Mouse (Mus musculus) ES-Bruce4 (cell line): ENCODE results near the gene Lekr1. TPM values are rescaled to one million over a fixed set of nuclear protein-coding genes. Genes with fewer than 3 reads are reported as not detected.

Experiments used
- H3K27ac ChIP-seq: 2 replicates; pipeline ENCODE4 v1.5.1; 2012; ENCODE audit warnings: low read length, inconsistent platforms; ENCODE audit not compliant: insufficient read depth
- H3K27me3 ChIP-seq: 2 replicates; pipeline ENCODE4 v1.6.1; 2012; ENCODE audit warnings: mild to moderate bottlenecking, low read length, inconsistent platforms; ENCODE audit not compliant: control insufficient read depth, poor library complexity, insufficient read depth, severe bottlenecking
- H3K36me3 ChIP-seq: 2 replicates; pipeline ENCODE4 v1.6.1; 2012; ENCODE audit warnings: inconsistent platforms, mild to moderate bottlenecking, low read length, moderate library complexity; ENCODE audit not compliant: control insufficient read depth, poor library complexity, insufficient read depth, severe bottlenecking
- H3K4me1 ChIP-seq: one replicate; pipeline ENCODE4 v1.8.1; 2011; ENCODE audit warnings: low read length; ENCODE audit not compliant: control insufficient read depth, insufficient read depth
- H3K4me3 ChIP-seq: 2 replicates; pipeline ENCODE4 v1.5.1; 2011; ENCODE audit warnings: low read depth, mild to moderate bottlenecking, low read length
- H3K9ac ChIP-seq: 2 replicates; pipeline ENCODE4 v1.6.1; 2012; ENCODE audit warnings: low read depth, mild to moderate bottlenecking, inconsistent platforms; ENCODE audit not compliant: poor library complexity, severe bottlenecking
- H3K9me3 ChIP-seq: replicated peaks from 2 replicates; pipeline ENCODE4 v1.6.1; 2012; ENCODE audit warnings: mild to moderate bottlenecking, low read length, inconsistent platforms; ENCODE audit not compliant: control insufficient read depth, poor library complexity, insufficient read depth, severe bottlenecking
- CTCF ChIP-seq: IDR thresholded peaks from one replicate; pipeline ENCODE4 v1.8.1; 2011; ENCODE audit warnings: low read depth, low read length
- EP300 ChIP-seq: IDR thresholded peaks from 2 replicates; pipeline ENCODE4 v1.6.1; 2011; ENCODE audit warnings: low read depth, low read length; ENCODE audit not compliant: insufficient read depth
- POLR2A ChIP-seq: IDR thresholded peaks from one replicate; pipeline ENCODE4 v1.8.1; 2011; ENCODE audit warnings: low read length; ENCODE audit not compliant: insufficient read depth
- polyA plus RNA-seq: library from polyadenylated mRNA; stranded (reverse); fragments of >200 nt; gene quantifications from 2 replicates; pipeline ENCODE4 v1.2.4, GENCODE M21; 2011; ENCODE audit warnings: low read depth; ENCODE audit not compliant: missing spikeins, insufficient read depth, insufficient read length

Gene Lekr1
- polyA plus RNA-seq, 1 experiment, result 2.4 TPM

GRCm38 (mm10) chr3:65836435-65836834, 170.4 kb downstream of the Lekr1 start:
- H3K4me3 ChIP-seq, result no peak overlapping the region
- no peaks in the 10 kb centered on the region for H3K4me1 ChIP-seq
- no peaks in the 10 kb centered on the region for H3K36me3 ChIP-seq
- no peaks in the 10 kb centered on the region for H3K27me3 ChIP-seq
- TF ChIP-seq CTCF, result no peak
- no peak for TF ChIP-seq POLR2A
- no peak for TF ChIP-seq EP300
- H3K9ac ChIP-seq, result no peak overlapping the region
- no peak overlapping the region for H3K27ac ChIP-seq
- no peaks in the 10 kb centered on the region for H3K9me3 ChIP-seq

GRCm38 (mm10) chr3:65839664-65840063, 173.6 kb downstream of the Lekr1 start:
- no peaks in the 10 kb centered on the region for H3K36me3 ChIP-seq
- no peaks in the 10 kb centered on the region for H3K4me1 ChIP-seq
- no peaks in the 10 kb centered on the region for H3K27me3 ChIP-seq
- H3K9me3 ChIP-seq, result no peaks in the 10 kb centered on the region
- H3K27ac ChIP-seq, result no peak overlapping the region
- H3K9ac ChIP-seq, result no peak overlapping the region
- no peak overlapping the region for H3K4me3 ChIP-seq
- no peak for TF ChIP-seq EP300
- TF ChIP-seq CTCF, result no peak
- no peak for TF ChIP-seq POLR2A

GRCm38 (mm10) chr3:65841175-65841574, 175.1 kb downstream of the Lekr1 start:
- Histone ChIP-seq H3K9ac (no peak overlapping the region), H3K4me3 (no peak overlapping the region), H3K27me3 (no peaks in the 10 kb centered on the region), H3K36me3 (no peaks in the 10 kb centered on the region), H3K4me1 (no peaks in the 10 kb centered on the region), H3K27ac (no peak overlapping the region), H3K9me3 (no peaks in the 10 kb centered on the region)
- TF ChIP-seq POLR2A, result no peak
- TF ChIP-seq CTCF, result no peak
- TF ChIP-seq EP300, result no peak

GRCm38 (mm10) chr3:65842515-65843184, 176.6 kb downstream of the Lekr1 start:
- Histone ChIP-seq H3K36me3 (no peaks in the 10 kb centered on the region), H3K4me1 (no peaks in the 10 kb centered on the region), H3K4me3 (no peak overlapping the region), H3K9ac (no peak overlapping the region), H3K27ac (no peak overlapping the region), H3K27me3 (no peaks in the 10 kb centered on the region), H3K9me3 (no peaks in the 10 kb centered on the region)
- TF ChIP-seq EP300 (no peak), CTCF (no peak), POLR2A (no peak)

GRCm38 (mm10) chr3:65843185-65843552, 177.1 kb downstream of the Lekr1 start:
- H3K4me1 ChIP-seq, result no peaks in the 10 kb centered on the region
- no peak overlapping the region for H3K27ac ChIP-seq
- no peaks in the 10 kb centered on the region for H3K9me3 ChIP-seq
- no peak overlapping the region for H3K9ac ChIP-seq
- no peaks in the 10 kb centered on the region for H3K27me3 ChIP-seq
- H3K36me3 ChIP-seq, result no peaks in the 10 kb centered on the region
- no peak overlapping the region for H3K4me3 ChIP-seq
- TF ChIP-seq EP300, result no peak
- no peak for TF ChIP-seq CTCF
- no peak for TF ChIP-seq POLR2A

GRCm38 (mm10) chr3:65844302-65844701, 178.3 kb downstream of the Lekr1 start:
- TF ChIP-seq POLR2A (no peak), CTCF (no peak), EP300 (no peak)
- Histone ChIP-seq H3K27ac (no peak overlapping the region), H3K27me3 (no peaks in the 10 kb centered on the region), H3K36me3 (no peaks in the 10 kb centered on the region), H3K9ac (no peak overlapping the region), H3K4me1 (no peaks in the 10 kb centered on the region), H3K9me3 (peaks cover 4% of the 10 kb centered on the region; the same call in 1 of the 2 replicates), H3K4me3 (no peak overlapping the region)
